Mouse (Mus musculus): ENCODE measurements around the gene Tgfb1i1.

The Tgfb1i1 gene

GRCm38 (mm10) chr7:128246496-128247391, at the start of gene Tgfb1i1:
Gene Tgfb1i1, plus strand, starts transcription at chr7:128246812.
- no peak for DNase-seq (ENCODE audit: low read depth)

DNA sequence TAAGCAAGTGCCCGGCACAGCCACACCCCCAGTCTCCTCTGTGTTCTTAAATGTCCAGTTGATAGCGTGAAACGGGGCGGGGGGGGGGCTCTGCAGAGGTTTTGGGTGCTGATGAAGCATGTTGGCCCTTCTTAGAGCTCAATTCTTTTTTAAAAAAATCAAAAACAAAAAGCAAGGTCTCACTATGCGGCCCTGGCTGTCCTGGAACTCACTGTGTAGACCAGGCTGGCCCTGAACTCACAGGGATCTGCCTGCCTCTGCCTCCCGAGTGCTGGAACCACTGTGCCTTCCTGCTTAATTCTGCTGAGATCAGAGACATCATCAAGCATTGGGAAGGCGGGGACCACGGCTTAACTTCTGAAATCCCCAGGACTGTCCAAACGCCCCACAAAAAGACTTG, 45.0 kb upstream of the Tgfb1i1 start:
- no peak for DNase-seq (ENCODE audit: low read depth)

DNA sequence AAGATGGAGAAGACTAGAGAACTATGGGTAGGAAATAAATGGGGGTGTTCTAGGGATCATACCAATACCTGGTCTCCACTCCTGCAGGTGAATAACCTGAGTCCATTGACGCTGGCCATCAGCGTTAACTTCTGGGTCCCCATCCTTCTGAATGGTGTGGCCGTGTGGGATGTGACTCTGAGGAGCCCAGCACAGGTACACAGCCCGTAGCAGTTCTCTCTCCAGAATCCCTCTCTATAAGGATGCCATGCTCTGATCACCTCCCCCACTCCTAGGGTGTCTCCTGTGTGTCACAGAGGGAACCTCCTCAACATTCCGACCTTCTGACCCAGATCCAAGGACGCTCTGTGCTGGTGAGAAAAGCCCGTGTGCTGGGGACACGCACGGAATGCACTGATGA, 43.5 kb upstream of the Tgfb1i1 start:
- no peak for DNase-seq (ENCODE audit: low read depth)

DNA sequence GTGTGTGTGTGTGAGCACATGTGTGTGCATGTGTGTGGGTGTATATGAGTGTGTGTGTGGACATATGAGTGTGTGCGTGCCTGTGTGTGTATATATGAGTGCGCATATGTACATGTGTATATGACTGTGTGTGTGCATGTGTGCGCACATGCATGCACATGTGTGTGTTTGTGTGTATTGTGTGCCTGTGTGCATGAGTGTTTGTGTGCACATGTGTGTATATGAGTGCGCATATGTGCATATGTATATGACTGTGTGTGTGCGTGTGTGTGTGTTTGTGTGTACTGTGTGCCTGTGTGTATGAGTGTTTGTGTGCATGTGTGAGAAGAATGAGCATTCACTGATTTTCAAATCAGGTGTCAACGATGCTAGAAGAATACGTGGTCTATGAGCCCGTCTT, 42.4 kb upstream of the Tgfb1i1 start:
- no peak for DNase-seq (ENCODE audit: low read depth)

GRCm38 (mm10) chr7:128205695-128206094, 40.9 kb upstream of the Tgfb1i1 start:
- DNase-seq (ENCODE audit: low read depth), result no peak

DNA sequence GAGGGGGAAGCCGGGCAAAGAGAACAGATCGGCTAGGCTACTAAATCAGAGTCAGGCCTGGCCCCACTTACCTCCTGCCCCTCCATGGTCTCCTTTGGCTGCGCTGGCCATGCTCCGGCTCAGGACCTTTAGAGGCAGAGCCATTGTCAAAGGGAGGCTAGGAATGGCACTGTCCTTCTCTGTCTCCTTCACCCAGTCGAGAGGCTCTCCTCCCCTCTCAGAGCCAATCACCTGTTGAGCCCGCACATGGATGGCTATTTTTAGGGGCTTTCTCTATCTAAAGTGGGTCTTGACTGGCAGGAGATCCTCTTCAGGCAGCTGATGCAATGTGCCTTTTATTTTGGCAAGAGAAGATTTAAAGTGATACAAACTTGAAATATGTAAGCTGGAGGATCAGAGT, 40.5 kb upstream of the Tgfb1i1 start, which contains the start of gene Cox6a2:
Gene Cox6a2, minus strand, starts transcription at position 236 of the 400 bp plus-strand sequence.
- DNase-seq (ENCODE audit: low read depth), result no peak

DNA sequence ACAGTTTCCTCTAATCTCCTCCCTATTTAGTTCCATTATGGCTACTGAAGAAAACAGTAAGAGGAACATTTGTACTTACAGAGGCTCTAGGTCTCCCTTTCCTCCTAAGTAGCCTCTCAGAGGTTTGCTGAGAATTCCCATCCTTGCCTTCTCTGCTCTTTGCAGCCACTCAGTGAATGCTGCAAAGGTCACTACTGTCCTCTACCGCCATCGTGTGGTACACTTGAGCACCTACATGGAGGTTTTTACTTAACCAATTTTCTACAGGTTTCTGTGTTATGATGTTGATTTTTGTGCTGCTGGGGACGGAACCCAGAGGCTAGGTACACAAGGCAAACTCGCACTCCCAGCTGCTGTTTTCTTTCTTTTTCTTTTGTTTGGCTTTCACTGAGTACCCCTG, 38.4 kb upstream of the Tgfb1i1 start:
- peak; percentile 34 for DNase-seq (ENCODE audit: low read depth)

GRCm38 (mm10) chr7:128209826-128210225, 36.8 kb upstream of the Tgfb1i1 start:
- DNase-seq (ENCODE audit: low read depth), result no peak

GRCm38 (mm10) chr7:128219952-128220351, 26.7 kb upstream of the Tgfb1i1 start:
- DNase-seq (ENCODE audit: low read depth), result no peak

DNA sequence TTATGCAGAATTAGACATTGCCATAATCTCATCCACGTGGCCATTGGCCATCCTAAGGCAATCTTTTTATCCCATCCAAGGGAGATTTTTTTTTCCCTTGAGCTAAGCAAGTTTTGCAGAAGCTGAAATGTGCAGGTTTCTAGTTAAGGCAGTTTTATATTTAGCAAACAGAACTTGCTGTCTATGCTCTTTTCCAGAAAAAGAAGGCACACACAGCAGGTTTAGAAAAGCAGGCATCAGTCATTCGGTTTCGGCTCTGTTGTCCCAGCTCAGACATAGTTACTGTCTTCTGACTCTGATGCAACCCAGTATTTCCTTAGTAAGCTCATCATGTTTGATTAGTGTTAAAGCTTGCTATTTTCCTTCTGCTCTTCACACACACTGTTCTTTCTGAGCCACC, 25.7 kb upstream of the Tgfb1i1 start:
- DNase-seq (ENCODE audit: low read depth), result no peak

GRCm38 (mm10) chr7:128231741-128232140, 14.9 kb upstream of the Tgfb1i1 start:
- DNase-seq (ENCODE audit: low read depth), result peak; percentile 48

GRCm38 (mm10) chr7:128234796-128235195, 11.8 kb upstream of the Tgfb1i1 start:
- no peak for DNase-seq (ENCODE audit: low read depth)

- DNase-seq (ENCODE audit: low read depth), result no peak
Observed at GRCm38 (mm10) chr7:128235481-128235880, 11.1 kb upstream of the Tgfb1i1 start.

GRCm38 (mm10) chr7:128236426-128236825, 10.2 kb upstream of the Tgfb1i1 start:
- no peak for DNase-seq (ENCODE audit: low read depth)

DNA sequence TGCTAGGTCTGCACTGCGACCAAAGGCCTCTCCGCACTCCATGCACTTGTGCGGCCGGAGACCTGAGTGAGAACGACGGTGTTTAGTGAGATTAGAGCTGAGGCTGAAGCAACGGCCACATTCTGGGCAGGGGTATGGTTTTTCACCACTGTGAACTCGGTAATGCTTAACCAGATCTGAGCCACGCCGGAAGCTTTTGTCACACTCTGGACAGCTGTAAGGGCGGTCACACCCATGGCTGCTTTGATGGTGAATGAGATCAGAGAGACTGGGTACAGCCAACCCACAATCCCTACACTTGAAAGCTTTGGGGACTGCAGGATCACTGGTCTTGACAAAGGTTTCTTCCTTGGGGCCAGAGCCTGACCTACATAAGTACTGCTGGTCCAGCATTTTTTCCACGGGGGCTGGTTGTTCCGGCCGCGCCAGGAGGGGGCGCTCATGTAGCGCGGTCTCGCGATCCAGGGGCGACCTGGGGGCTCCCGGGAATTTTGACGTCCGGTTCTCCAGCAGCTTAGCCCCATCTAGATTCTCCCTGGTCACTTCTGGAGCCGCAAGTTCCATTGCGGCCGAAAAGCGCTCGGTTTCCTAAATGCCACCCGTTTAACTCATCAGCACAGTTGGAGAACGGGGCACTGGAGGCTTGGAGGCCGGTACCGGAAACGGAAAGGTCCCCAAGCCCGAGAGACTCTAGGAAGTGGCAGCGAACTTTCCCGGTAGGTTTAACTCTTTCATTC, 9.6 kb upstream of the Tgfb1i1 start, which contains the start of gene Armc5:
Gene Armc5, plus strand, starts transcription at position 487 of the 737 bp plus-strand sequence.
- peak; percentile 63 for DNase-seq (ENCODE audit: low read depth)

DNA sequence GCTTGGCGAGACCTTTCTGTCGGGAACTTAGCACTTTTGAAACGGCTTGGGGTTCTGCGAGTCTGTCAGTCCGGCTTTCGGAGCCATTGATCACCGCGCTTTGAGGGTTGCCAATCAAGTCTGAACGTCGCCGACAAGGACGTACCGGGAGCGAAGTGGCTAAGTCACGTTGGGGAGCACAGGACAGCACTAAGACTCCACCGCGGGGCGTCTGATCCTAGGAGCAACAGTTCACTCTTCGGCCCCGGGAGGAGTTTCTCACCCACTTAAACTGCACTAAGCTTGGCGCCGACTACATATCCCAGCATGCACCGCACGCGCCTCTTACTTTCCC, 9.1 kb upstream of the Tgfb1i1 start:
- no peak for DNase-seq (ENCODE audit: low read depth)

DNA sequence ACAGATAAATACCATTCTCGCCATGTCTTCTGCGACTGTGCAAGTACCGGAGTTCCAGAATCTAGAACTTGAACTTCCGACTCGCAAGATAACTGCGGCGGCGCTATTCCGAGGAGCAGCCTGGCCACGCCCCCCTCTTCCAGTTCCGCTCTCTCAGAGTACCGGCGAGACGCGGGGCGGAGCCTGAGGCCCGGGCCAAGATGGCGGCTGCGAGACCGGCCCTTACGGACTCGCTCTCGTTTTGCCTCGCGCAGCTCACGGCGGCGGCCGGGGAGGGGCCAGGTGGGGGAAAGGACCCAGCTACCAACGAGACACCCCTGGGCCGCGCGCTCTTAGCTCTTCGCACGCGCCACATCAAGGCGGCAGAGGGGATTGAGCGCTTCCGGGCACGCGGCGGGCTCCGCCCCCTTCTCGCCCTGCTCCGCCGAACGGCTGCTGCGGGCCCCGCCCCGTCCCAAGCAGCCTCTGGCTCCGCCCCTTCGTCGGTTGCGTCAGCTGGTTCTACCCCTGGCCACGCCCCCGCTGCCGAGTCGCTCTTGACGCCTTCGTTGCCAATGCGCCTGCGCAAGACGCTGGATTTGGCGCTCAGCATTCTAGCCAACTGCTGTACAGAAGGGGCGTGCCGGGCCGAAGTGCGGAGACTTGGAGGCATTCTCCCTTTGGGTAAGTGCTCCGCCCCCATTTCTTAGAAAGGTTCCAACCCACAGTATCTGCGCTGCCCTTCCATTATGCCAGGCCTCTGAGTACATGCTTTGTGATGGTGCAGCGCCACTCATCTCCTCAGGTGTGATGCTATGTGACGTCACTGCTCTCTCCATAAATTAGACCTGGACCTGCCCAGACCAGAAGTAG, 8.5 kb upstream of the Tgfb1i1 start, which contains the start of gene 9130023H24Rik:
Gene 9130023H24Rik, minus strand, starts transcription at position 105 of the 852 bp plus-strand sequence.
- peak; percentile 100 for DNase-seq (ENCODE audit: low read depth)

DNA sequence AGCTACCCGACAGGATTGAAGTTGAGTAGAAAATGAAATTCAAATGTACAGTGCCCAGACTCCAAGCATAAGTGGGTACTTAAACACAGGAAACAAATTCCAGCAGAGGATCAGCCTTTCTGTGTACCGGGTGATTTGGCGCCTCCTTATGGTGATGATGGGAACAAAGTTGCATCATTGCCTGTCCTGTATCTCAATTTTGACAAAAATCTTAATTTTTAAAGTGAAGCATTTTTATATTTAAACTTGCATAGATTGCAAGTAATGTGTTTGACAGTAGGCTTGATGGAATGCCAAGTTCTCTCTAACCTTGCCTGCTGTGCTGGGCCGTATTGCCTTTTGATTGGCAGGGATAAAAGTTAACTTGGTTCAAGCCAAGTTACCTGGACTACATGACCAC, 7.6 kb upstream of the Tgfb1i1 start:
- DNase-seq (ENCODE audit: low read depth), result peak; percentile 67

GRCm38 (mm10) chr7:128240131-128240784, 6.4 kb upstream of the Tgfb1i1 start:
- no peak for DNase-seq (ENCODE audit: low read depth)

- DNase-seq (ENCODE audit: low read depth), result no peak
Observed at GRCm38 (mm10) chr7:128242331-128242730, 4.3 kb upstream of the Tgfb1i1 start.

GRCm38 (mm10) chr7:128243921-128244320, 2.7 kb upstream of the Tgfb1i1 start:
- no peak for DNase-seq (ENCODE audit: low read depth)

Measured in c-Kit-positive CD71-positive TER-119-negative erythroid progenitor cells, embryonic 14.5 days (primary cell).